Mouse (Mus musculus) hindlimb bud, embryonic 11.5 days (tissue): ENCODE data around the gene Elof1.

Experiments
- DNase-seq: peaks from one replicate; pipeline ENCODE4 v3.0.0-alpha.2; 2012; ENCODE audit warnings: low read depth, low spot score; ENCODE audit errors: extremely low spot score

The Elof1 gene

DNA sequence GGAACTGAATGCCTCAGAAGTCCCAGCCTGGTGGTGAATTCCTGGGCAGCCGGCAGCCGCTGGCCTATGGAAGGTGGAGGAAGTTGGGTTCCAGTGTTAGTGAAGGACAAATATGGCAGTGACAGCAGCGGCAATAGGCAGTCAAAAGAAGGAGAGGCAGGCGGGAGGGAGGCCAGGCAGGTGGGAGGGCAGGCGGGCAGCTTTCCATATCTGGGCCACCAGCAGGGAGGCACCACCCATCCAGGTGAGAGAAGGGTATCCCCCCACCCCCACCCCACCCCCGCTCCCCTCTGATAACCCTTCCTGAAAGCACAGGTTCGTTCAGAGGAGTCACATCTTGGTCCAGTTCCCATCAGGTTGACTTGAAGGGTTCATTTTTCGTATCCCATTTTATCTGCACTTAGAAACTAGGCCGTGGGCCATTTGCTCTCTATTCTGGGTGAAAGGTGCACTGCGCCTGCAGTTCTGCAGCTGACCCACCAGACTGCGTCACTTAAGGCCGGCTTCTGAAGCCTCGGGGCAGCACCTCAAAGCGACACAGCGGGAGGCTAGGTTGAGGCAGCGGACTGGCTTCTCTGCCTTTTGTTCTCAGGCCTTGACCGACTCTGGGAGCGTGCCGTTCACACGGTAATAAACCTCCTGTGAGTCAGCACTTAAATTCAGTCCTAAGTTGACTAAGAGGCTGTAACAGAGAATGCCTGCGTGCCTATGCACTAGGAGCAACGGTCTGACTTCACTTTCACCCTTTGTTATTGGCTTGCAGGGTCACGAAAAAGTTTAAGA, 20.0 kb upstream of the Elof1 start:
- DNase-seq, result no peak

DNA sequence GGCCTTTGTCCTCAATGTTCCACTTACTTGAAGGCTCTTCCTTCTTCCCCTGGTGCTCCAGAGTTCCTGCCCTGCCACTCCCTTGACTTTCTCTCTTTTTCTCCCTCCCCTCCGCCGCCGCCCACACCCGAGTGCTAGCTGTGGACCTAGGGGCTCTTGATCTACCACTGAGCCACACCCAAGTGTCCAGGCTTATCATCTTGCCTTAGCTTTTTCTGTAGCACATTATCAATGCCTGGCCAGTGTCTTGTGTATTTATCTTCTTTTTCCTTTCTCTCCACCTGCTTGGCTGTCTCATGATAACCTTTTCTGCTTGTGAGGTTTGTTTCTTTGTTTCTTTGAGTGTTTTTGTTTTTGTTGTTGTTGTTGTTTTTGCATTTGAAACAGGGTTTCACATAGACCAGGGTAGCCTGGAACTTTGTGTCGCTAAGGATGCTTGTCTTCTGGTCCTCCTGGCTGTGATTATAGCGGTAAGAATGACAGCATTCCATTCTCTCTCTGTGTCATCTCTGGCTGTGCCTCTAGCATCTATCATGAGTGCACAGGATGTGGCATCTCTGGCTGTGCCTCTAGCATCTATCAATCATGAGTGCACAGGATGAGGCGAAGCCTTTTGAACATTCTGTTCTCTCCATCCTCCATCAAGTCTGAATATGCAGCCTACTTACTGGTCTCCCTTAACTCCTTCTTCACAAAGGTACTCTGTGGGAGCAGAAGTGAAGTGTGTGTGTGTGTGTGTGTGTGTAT, 18.8 kb upstream of the Elof1 start, which contains the start of gene Acp5:
Gene Acp5 (minus strand): TSS at position 68 of the 747 bp plus-strand sequence.
- no peak for DNase-seq

DNA sequence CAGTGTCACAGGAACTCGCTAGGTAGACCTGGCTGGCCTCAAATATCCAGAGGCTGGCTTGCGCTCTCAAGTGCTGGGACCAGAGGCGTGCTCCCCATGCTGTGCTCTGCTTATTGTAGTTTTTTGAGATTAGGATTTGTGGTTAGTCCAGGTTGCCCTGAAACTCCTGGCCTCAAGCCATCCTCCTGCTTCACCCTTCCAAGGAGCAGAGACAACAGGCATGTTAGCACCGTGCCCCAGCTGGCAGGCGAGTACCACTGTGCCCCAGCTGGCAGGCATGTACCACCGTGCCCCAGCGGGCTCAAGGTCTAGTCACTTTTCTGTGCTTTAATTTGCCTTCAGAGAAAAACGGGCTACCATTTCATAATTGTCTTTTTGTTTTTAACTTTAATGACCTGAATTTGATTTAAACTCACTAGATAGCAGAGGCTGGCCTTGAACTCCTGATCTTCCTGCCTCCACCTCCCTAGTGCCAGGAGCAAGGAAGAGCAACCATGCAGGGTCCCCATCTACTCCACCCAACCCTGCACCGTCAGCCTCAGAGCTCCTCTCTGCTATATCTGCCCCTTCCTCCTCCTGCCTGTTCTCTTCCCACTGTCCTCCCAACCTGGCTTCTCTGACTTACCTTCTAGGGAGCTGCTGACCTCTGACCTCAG, 18.1 kb upstream of the Elof1 start:
- DNase-seq, result no peak

DNA sequence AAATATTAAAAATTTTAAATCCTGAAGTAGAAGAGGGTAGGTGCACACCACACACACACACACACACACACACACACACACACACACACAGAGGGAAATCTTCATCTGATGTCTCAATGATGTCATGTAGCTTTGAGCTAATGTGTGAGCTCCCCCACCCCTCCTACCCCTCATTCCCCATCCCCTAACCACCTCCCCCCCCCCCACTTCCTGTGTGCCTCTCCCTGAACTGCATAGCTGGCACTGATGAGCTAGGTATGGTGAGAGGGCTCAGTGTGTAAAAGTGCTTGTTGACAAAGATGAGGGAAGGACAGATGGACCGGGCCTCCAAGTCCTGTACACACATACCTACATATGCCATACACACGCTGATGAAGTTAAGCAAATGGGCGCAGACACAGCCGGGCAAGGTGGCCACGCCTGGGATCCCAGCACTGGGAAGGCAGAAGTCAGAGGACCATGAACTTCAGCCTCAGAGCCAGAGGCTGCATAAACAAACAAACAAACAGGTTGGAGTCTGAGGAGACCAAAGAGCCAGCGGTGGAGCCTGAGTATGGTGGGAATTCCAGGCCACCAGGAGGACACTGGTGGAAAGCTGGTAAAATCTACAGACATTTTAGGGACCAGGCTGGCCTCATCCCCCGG, 17.4 kb upstream of the Elof1 start:
- no peak for DNase-seq

DNA sequence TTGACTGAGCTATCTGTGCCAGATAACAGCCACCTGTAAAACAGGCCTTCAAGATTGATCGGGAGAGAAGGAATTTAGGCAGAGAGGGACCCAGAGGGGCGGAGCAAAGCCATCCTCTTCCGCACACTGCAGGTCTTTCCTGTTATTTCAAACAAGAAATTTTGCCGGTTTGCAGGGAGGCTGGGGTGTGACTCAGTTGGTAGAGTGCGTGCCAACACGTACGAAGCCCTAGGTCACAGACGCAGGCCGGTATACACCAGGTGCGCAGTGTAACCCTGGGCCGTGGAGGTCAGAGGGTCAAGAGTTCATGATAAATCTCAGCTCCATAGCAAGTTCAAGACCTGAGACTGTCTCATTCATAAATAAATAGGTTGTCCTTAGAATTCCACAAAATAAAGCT, 15.2 kb upstream of the Elof1 start:
- no peak for DNase-seq

DNA sequence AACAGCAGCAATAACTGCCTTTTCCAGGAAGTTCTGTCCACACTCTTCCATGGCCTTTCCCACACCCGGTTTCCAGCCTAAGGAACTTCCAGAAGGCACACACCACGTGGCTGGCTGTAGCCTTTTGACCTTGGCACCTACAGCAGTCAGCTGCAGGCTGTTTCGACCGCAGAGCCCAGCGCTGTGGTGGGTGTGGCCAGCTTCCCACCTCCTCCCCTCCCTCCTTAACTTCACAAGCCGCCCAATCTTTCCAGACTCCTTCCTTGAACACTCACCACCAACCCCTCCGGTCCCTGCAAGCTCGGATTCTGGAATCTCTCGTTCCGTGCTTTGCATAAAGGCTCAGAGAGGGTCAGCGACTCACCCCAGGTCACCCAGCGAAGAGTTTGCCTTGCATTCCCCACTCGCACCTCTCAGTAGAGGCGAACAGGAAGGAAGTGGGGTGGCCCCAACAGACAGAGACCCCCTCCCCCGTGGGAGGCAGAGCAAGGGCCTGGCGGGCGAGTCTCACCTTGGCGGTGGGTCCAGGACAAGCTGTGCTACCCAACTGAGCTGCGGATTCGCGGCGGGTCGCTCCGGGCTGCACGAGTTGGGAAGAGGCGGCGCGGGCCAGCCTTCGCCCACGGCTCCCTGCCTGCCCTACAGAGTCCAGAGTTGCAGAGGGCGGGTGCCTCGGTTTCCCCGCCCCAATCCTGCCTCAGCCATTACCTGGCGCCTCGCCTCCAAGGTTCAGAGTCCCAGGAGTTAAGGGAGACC, 14.4 kb upstream of the Elof1 start:
- DNase-seq, result no peak

DNA sequence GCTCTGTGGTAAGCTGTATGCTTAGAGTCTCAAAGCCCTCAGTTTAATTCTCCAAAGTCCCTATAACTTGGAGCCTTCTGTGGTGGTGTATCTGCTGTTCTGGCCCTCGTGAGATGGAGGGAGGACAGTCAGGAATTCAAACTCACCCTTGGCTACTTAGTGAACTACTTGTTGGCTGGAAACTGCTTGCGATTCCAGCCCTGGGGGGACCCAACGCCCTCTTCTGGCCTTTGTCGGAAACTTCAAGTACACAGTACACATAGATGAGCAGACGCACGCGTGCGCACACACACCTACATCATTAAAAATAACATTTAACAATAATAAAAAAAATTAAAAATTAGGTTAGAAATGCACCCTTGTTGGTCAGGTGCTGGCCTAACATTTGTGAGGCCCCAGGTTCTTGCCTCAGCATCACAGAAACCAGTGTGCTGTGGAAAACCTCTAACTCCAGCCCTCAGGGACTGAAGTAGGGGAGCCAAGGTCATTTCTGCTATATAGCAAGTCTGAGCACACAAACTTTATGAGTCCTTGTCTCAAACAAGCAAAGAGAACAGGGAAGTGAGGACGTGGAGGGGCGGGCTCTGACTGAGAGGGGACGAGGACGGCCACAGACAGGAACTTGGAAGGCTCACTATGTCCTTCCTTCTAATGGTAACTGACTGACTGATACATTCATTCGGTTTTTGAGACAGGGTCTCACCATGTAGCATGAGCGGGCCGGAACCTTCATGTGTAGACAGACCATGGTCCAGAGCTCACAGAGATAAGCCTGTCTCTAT, 8.5 kb upstream of the Elof1 start:
- no peak for DNase-seq

DNA sequence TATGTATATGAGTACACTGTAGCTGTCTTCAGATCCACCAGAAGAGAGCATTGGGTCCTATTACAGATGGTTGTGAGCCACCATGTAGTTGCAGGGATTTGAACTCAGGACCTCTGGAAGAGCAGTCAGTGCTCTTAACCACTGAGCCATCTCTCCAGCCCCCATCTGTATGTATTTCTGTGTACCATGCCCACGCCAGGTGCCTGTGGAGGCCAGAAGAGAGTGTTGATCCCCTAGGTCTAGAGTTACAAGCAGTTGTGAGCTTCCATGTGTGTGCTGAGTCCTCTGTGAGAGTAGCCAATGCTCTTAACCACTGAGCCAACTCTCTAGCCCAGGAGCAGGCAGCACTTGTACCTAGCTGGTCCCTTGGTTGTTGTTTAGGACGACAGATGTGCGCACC, 7.2 kb upstream of the Elof1 start:
- no peak for DNase-seq

DNA sequence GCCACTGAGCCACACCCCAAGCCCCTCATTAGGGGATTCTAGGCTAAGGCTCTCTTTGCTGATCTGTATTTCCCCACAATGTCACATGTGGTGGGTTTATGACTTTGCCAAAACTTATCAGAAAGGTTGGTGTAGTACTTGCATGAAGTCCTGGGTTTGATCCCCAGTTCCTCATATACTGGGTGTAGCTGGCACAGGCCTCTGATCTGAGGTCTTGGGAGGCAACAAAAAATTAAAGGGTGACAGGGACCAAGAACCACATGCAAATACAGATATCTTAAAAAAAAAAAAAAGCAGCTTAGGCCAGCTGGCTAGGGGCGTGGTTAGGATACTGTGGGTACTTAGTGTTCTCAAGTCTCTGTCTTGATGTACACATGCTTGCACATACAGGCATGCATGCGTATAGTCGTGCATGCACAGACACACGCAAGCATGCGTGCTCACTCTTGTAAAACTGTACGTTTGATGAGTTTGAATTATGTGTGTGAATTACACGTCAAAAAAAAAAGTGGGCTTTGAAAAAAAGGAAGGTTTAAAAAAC, 6.2 kb upstream of the Elof1 start:
- DNase-seq, result no peak

DNA sequence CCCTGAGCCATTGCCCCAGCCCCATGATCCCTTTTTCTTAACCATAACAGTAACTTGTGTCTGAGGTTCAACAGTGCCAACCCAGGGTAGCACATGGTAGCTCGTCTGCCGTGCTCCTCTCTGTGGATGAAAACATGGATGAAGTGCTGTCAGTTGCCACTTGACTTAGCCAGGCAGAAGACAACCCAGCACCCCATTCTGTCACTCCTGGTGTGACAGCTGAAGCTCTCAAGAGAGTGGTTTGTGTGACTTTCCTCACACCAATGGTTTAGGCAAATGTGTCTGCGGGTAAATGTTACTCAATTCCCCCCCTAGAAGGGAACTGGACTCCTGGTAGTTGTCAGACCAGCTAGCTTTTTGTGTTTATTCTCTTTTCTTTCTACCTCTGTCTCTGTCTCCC, 5.0 kb upstream of the Elof1 start:
- DNase-seq, result no peak

DNA sequence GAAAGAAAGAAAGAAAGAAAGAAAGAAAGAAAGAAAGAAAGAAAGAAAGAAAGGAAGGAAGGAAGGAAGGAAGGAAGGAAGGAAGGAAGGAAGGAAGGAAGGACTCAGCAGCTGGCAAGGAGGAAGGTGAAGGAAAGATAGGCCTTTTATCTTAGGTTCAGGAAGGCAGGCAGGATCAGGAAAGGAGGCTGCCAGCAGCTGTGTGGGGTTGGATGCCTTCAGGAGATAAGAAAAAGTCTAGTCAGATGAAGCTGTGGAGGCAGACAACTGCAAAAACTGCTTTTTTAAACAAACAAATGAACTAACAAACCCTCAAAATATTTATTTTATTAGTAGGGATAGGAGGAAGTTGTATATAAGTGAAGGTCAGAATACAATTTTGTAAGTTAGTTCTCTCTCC, 4.6 kb upstream of the Elof1 start:
- no peak for DNase-seq

DNA sequence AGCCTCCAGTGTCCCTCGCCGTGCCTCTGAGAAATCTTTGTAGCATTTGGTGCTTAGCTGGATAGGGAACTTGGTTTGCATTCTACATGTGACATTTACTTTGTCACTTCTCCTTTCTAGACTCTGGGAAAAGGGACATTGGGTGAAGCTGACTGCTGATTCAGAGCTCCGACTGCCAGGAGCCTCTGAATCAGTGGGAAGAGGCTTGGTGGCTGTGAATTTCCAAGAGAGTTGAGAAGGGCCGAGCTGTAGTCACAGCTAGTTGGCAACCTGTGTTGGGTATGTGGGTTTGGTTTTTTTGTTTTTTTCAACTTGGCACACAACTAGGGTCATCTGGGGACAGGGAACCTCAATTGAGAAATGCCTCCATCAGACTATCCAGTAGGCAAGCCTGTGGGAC, 2.6 kb upstream of the Elof1 start:
- DNase-seq, result no peak

DNA sequence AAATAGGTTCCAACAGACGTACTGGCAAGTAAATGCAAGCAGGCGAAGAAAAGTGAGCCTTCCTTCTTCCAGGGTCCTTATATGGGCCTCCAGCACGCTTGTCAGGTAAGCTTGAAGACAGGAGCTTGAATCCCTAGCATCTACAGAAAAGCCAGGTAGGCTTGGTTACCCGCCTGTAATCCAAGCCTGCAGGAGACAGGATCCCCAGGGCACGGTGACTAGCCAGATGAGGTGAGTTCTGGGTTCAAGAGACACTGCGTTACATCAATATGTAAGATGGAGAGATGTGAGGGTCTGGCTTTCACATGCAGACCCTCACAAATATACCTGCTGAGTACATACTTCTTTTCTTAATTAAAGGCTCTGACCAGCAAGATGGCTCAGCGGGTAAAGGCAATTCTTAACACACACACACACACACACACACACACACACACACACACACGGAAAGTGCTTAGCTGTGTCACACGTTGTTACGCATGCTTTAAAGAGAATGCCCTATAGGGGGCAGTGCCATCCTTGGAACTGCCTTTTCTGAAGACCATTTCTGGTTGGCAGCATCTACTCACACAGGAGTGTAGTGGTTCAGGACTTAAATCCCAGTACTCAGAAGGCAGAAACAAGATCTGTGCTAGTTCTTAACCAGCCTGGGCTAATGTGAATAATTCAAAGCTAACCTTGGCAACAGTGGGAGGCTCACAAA, 933 bp upstream of the Elof1 start:
- no peak for DNase-seq

DNA sequence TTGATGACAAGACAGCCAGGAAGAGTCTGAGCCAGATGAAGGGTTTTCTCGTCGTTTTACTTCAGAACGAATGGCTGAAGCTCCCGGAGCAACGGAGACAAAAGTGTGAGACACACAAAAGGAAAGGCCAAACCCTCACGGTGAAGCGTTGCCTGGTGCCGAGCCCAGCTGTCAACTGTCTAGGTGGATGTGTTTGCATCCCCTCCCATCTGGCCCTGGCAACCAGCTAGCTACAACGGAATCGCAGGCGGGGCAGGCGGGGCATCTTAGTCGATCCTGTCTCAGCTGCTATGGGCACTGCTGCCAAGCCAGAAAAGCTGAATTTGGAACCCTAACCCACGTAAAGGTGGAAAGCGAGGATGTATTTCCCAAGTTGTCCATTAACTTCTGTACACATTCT, 886 bp downstream of the Elof1 start:
- no peak for DNase-seq

DNA sequence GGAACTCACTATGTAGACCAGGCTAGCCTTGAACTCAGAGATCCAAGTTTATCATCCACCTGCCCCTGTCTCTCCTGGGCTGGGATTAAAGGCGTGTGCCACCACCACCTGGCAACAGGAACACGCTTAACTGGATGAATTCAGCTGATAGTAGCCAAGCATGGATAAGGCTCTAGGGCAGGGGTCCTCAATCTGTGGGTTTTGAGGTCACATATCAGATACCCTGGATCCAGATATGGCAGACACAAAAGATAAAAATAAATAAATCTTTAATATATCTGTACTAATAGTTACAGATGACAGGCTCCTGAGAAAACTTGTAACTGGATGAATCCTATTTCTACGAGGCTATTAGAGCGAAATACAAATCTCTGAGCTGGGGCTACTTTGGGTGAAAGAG, 1.3 kb downstream of the Elof1 start:
- DNase-seq, result no peak

DNA sequence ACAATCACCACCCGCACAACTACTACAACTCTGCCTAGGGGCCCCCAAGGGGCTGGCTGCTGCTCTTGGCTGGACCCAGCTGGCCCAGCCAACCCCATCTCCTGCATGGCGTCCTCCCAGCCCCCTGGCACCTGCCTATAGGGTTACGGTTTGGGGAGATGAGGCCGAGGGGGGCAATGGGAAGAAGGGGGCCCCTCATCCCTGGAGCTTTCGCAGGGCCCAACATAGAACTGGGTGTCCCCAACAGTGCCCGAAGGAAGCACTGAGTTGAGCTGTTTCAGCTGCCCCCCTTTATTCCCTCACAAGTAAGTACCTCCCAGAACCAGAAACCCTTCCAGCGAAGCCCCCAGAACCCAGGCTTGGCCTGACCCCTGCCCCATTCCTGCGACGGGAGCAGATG, 8.8 kb downstream of the Elof1 start:
- DNase-seq, result no peak

DNA sequence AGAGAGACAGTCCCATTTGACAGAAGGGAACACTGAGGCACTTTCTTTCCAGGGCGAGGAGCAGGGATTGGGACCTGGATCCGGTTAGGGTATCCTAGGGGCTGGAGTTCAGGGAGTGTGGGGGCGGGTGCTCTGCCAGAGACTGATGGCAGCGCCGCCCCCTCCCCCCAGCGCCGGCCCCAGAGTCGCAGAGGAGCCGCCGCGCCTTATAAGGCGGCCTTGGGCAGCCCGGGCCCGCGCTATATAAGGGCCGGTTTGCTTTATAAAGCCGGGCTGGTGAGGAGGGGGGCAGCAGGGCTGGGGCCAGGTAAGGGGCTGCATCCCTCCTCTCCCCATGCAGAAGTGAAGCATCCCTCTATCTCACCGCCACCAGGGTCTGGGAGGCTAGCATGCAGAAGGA, 17.1 kb downstream of the Elof1 start:
- DNase-seq, result no peak

DNA sequence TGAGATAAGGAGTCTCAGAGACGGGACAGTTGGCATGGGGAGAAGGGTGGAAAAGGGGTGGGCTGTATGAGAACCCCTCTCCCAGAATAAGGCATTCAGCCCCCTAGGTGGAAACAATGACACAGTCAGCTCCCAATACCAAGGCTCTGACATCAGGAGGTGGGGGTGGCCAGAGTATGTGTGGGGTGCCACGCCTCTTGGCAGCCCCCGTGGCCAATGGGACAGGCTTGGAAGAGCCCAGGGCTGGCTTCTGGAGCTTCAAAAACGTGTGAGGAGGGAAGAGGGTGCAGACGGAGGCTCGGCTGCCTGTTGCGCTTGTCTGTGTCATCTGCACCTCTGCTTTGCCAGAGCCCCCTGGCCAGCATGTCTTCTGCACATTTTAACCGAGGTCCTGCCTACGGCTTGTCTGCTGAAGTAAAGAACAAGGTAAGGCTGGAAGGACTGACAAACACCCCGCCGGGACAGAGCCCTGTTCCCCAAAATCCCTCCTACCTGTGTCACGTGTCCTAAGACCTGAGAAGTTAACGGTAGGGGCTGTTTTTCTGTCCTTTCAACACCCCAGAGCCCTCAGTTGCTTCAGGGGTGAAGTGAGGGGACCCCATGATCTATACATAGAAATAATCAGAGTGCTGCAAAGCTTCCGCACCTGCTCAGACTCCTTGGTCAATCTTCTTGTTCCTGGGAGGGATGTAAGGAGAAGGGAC, 17.8 kb downstream of the Elof1 start, which contains the start of gene Cnn1:
Gene Cnn1 (plus strand): TSS at position 224 of the 704 bp plus-strand sequence.
- no peak for DNase-seq
